Mouse (Mus musculus): ENCODE data around the gene Lcp1.

DNA sequence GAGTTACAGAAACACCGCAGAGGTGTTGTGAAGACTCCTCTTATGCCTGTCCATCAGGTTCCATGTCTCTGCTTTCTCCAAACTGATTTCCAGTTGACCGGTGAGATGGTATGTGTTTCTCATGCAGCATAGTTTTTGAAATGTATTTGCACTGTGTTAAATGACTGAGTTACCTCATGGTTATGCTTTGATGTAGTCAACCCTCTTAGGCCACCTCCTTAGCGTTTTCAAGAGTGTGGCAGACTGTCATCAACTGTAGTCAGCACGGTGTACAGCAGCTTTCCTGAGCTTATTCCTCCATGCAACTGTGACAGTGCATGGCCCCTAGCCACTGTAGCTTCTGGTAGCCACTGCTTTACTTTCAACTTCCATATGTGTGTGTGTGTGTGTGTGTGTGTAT, 58.1 kb downstream of the Lcp1 start:
- TF ChIP-seq GATA1 (IDR thresholded peaks at IDR 0.05; ENCODE audit: low read length) (no peak), TAL1 (IDR thresholded peaks at IDR 0.05; ENCODE audit: low read length) (no peak)
